In the genomic region with DNA sequence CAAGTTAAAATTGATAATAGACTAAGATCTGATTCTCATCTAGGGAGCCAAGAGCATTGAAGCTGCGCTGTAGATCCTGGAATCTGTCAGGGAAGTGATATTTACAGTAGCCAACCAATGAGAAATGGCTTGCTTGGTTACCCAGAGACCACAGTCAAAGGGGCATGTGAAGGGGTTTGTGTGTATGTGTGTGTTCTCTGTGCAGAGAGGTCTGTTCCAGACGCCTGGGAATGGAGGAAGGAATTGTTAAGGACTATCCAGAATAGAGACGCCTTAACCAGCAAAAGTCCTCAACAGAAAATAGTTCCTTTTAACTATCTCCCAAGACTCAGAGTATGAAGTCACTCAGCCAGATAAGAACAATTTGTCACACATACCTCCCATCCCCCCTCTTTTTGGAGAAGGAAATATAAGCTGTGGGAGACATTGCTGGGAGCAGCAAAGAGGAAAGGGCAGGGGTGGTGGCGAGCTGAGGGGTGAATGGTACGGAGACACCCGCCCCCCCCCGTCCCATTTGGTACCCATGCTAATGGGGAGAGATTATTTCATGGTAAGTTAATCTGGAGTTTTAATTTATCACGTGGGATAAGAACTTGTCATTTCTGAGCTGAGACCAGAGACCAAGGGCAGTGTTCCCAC, we compare ENCODE assay signal across 12 mouse cellular contexts. TPM values are rescaled to one million over a fixed set of nuclear protein-coding genes. Genes with fewer than 3 reads are reported as not detected.
"Had no signal": no experiment of that assay in that cellular context is flagged by ENCODE, and none has a peak within 500 bp of the region (broad histone marks: within the 10 kb centered on the region; RNA-seq: fewer than 3 reads in every experiment).

No protein-coding gene starts in this region.

- H3K4me3 ChIP-seq: intestine, embryonic 15.5 days; layer of hippocampus, adult 2 months; limb, embryonic 13.5 days; midbrain, embryonic 13.5 days had no signal

- H3K36me3 ChIP-seq: intestine, embryonic 15.5 days; limb, embryonic 13.5 days; midbrain, embryonic 13.5 days had no signal

- H3K4me2 ChIP-seq: intestine, embryonic 15.5 days; limb, embryonic 13.5 days; midbrain, embryonic 13.5 days had no signal

- ATAC-seq: intestine, embryonic 15.5 days; midbrain, embryonic 13.5 days had no signal

- H3K27me3 ChIP-seq: intestine, embryonic 15.5 days; midbrain, embryonic 13.5 days had no signal

- H3K4me1 ChIP-seq: limb, embryonic 13.5 days; midbrain, embryonic 13.5 days had no signal

- H3K9ac ChIP-seq: intestine, embryonic 15.5 days; limb, embryonic 13.5 days; liver, embryonic 14.5 days; midbrain, embryonic 13.5 days had no signal

- H3K9me3 ChIP-seq: intestine, embryonic 15.5 days; limb, embryonic 13.5 days; midbrain, embryonic 13.5 days had no signal

- DNase-seq: left cerebral cortex, postnatal 4 days; lung, adult 2 months; right cerebral cortex, postnatal 14 days; thymus, postnatal 36 days had no signal

- H3K27ac ChIP-seq: intestine, embryonic 15.5 days; layer of hippocampus, adult 2 months; limb, embryonic 13.5 days; liver, embryonic 14.5 days; midbrain, embryonic 13.5 days had no signal

RNA-seq across cellular contexts. Expression of a gene that starts 5.2 kb away (rescaled TPM):
- total RNA-seq: layer of hippocampus, postnatal 14 days; megakaryocyte-erythroid progenitor cell, adult 5-6 weeks had no signal

RNA-seq across cellular contexts. Expression of a gene that starts 50.7 kb away (rescaled TPM):
- polyA plus RNA-seq: liver, adult 2 months had no signal
